In genomic region chr14:21631665-21632200, GRCm38 (mm10) we compare ENCODE assay signal across 14 mouse cellular contexts.
DNase-seq lines count a peak whose midpoint lies in the region; ATAC-seq and TF ChIP-seq lines count a peak whose summit lies in the region.
"Had no signal": no experiment of that assay in that cellular context is flagged by ENCODE, and none has a peak within 500 bp of the region (broad histone marks: within the 10 kb centered on the region; RNA-seq: fewer than 3 reads in every experiment).

No protein-coding gene starts in this region.

- peaks cover 4% of the 10 kb centered on the region; the same call in 1 of the 2 replicates for H3K36me3 ChIP-seq in intestine, embryonic 15.5 days
- H3K36me3 ChIP-seq in intestine, postnatal 0 days (ENCODE audit: control insufficient read depth, insufficient read depth) = peaks cover 67% of the 10 kb centered on the region
- H3K36me3 ChIP-seq in limb, embryonic 10.5 days = peaks cover 71% of the 10 kb centered on the region
- H3K36me3 ChIP-seq in neural tube, embryonic 15.5 days = peaks cover 41% of the 10 kb centered on the region

- no peak overlapping the region for H3K4me3 ChIP-seq in intestine, embryonic 15.5 days (replicated peaks)
- no peak overlapping the region for H3K4me3 ChIP-seq in intestine, postnatal 0 days (ENCODE audit: low read depth, low read length)
- H3K4me3 ChIP-seq in limb, embryonic 10.5 days = no peak overlapping the region
- no peak overlapping the region for H3K4me3 ChIP-seq in neural tube, embryonic 15.5 days (replicated peaks)
- H3K4me3 ChIP-seq in left cerebral cortex, adult 2 months = no peak overlapping the region
- H3K4me3 ChIP-seq: heart, embryonic 13.5 days; lung, embryonic 15.5 days; neural tube, embryonic 12.5 days had no signal

- no peak for ATAC-seq in intestine, embryonic 15.5 days
- no peak for ATAC-seq in intestine, postnatal 0 days
- ATAC-seq in neural tube, embryonic 15.5 days (ENCODE audit: low FRiP score) = no peak

- no peak overlapping the region for H3K4me2 ChIP-seq in intestine, embryonic 15.5 days (replicated peaks)
- no peak overlapping the region for H3K4me2 ChIP-seq in intestine, postnatal 0 days (replicated peaks; ENCODE audit: low read depth)
- no peak overlapping the region for H3K4me2 ChIP-seq in neural tube, embryonic 15.5 days
- H3K4me2 ChIP-seq: heart, embryonic 13.5 days; lung, embryonic 15.5 days; neural tube, embryonic 12.5 days had no signal

- H3K4me1 ChIP-seq in intestine, embryonic 15.5 days (replicated peaks) = peaks cover 5% of the 10 kb centered on the region; the same call in 1 of the 2 replicates
- H3K4me1 ChIP-seq in intestine, postnatal 0 days (replicated peaks; ENCODE audit: control insufficient read depth, insufficient read depth, low read length) = no peaks in the 10 kb centered on the region
- peaks cover 24% of the 10 kb centered on the region for H3K4me1 ChIP-seq in limb, embryonic 10.5 days
- peaks cover 20% of the 10 kb centered on the region for H3K4me1 ChIP-seq in neural tube, embryonic 15.5 days
- H3K4me1 ChIP-seq: heart, embryonic 13.5 days; lung, embryonic 15.5 days; neural tube, embryonic 12.5 days had no signal

- peak overlapping the region; percentile 32; the same call in 1 of the 2 replicates for H3K27ac ChIP-seq in intestine, embryonic 15.5 days
- no peak overlapping the region for H3K27ac ChIP-seq in intestine, postnatal 0 days (ENCODE audit: low read depth, low read length)
- H3K27ac ChIP-seq in limb, embryonic 10.5 days = 0 out of 2 replicates have a peak overlapping the region, but pooled peaks have one; percentile 1
- H3K27ac ChIP-seq in neural tube, embryonic 15.5 days (replicated peaks) = peak overlapping the region; percentile 60
- no peak overlapping the region; the same call in 1 of the 2 replicates for H3K27ac ChIP-seq in left cerebral cortex, adult 2 months
- H3K27ac ChIP-seq: heart, embryonic 13.5 days; lung, embryonic 15.5 days; neural tube, embryonic 12.5 days had no signal

- DNase-seq in gastrocnemius, postnatal 25 days = peak; percentile 14
- no peak for DNase-seq in limb, embryonic 10.5 days (ENCODE audit: low spot score)
- DNase-seq in frontal cortex, postnatal 25 days (ENCODE audit: low spot score in 2 of 2) = no peak
- no peak for DNase-seq in left cerebral cortex, adult 2 months (ENCODE audit: extremely low spot score in 1 of 2, low spot score in 2 of 2)
- DNase-seq: kidney, postnatal 14 days; liver; spleen, adult 18-20 months; thymus, postnatal 4 days had no signal

- no peak for TF ChIP-seq CTCF in intestine, postnatal 0 days (IDR thresholded peaks at IDR 0.05; ENCODE audit: low read depth)
- no peak for TF ChIP-seq CTCF in left cerebral cortex, adult 2 months (IDR thresholded peaks at IDR 0.05)

- intact Hi-C loops in left cerebral cortex, adult 2 months (cut with DNase I) = no loop called here

- H3K27me3 ChIP-seq in intestine, embryonic 15.5 days (replicated peaks) = no peaks in the 10 kb centered on the region
- H3K27me3 ChIP-seq in intestine, postnatal 0 days (replicated peaks; ENCODE audit: control insufficient read depth, insufficient read depth, low read length) = no peaks in the 10 kb centered on the region
- H3K27me3 ChIP-seq in limb, embryonic 10.5 days (ENCODE audit: low read depth, poor library complexity, severe bottlenecking) = no peaks in the 10 kb centered on the region
- H3K27me3 ChIP-seq in neural tube, embryonic 15.5 days (replicated peaks) = no peaks in the 10 kb centered on the region
- H3K27me3 ChIP-seq: heart, embryonic 13.5 days; lung, embryonic 15.5 days; neural tube, embryonic 12.5 days had no signal

- no peaks in the 10 kb centered on the region for H3K9me3 ChIP-seq in intestine, embryonic 15.5 days
- H3K9me3 ChIP-seq in intestine, postnatal 0 days (ENCODE audit: control insufficient read depth) = no peaks in the 10 kb centered on the region
- H3K9me3 ChIP-seq in limb, embryonic 10.5 days (replicated peaks) = no peaks in the 10 kb centered on the region
- H3K9me3 ChIP-seq in neural tube, embryonic 15.5 days (replicated peaks) = no peaks in the 10 kb centered on the region
- H3K9me3 ChIP-seq: heart, embryonic 13.5 days; lung, embryonic 15.5 days; neural tube, embryonic 12.5 days had no signal

- WGBS in intestine, embryonic 15.5 days = 47% methylated on average over 5 of the region's 5 CpGs
- 67% methylated on average over 5 of the region's 5 CpGs for WGBS in intestine, postnatal 0 days
- WGBS in limb, embryonic 10.5 days = 84% methylated on average over 5 of the region's 5 CpGs
- 61% methylated on average over 5 of the region's 5 CpGs for WGBS in neural tube, embryonic 15.5 days

- no peak overlapping the region for H3K9ac ChIP-seq in intestine, embryonic 15.5 days
- H3K9ac ChIP-seq in intestine, postnatal 0 days (ENCODE audit: low read depth, low read length) = no peak overlapping the region
- no peak overlapping the region for H3K9ac ChIP-seq in neural tube, embryonic 15.5 days (replicated peaks)
- H3K9ac ChIP-seq: heart, embryonic 13.5 days; lung, embryonic 15.5 days; neural tube, embryonic 12.5 days had no signal

Comparison
In these comparisons a context has a peak if more than half of its experiments do, and no peak if none do; other contexts are left out.
1. H3K27ac ChIP-seq: peak in intestine, embryonic 15.5 days (single experiment), limb, embryonic 10.5 days (single experiment) and neural tube, embryonic 15.5 days (single experiment); none in intestine, postnatal 0 days (single experiment) and left cerebral cortex, adult 2 months (single experiment).